ENCODE assay signal across 25 mouse cellular contexts in genomic region chr3:59739866-59740265, GRCm38 (mm10). TPM values are rescaled to one million over a fixed set of nuclear protein-coding genes. Genes with fewer than 3 reads are reported as not detected.
DNase-seq lines count a peak whose midpoint lies in the region; TF ChIP-seq lines count a peak whose summit lies in the region.
"Had no signal": no experiment of that assay in that cellular context is flagged by ENCODE, and none has a peak within 500 bp of the region (broad histone marks: within the 10 kb centered on the region; RNA-seq: fewer than 3 reads in every experiment).

No protein-coding gene starts in this region.

- peaks cover 5% of the 10 kb centered on the region; the same call in 1 of the 2 replicates for H3K4me1 ChIP-seq in cerebellum, adult 2 months (ENCODE audit: control insufficient read depth, insufficient read depth, low read length)
- H3K4me1 ChIP-seq: embryonic facial prominence, embryonic 10.5 days; embryonic facial prominence, embryonic 12.5 days; forebrain, embryonic 13.5 days; forebrain, embryonic 15.5 days had no signal

- no peak for TF ChIP-seq CTCF in cerebellum, adult 2 months (IDR thresholded peaks at IDR 0.05; ENCODE audit: borderline replicate concordance, insufficient read depth, low read depth, low read length)

- 68% methylated on average over 1 of the region's 1 CpGs for WGBS in cerebellum, adult 2 months

- no peak for TF ChIP-seq POLR2A in cerebellum, adult 2 months (IDR thresholded peaks at IDR 0.05; ENCODE audit: borderline replicate concordance, insufficient read depth, low read length)

- intact Hi-C loops in heart, postnatal 36 days (cut with DNase I), result loop anchor here (10.0 kb wide), 2 partner anchors 415 to 565 kb away; no protein-coding TSS in a partner anchor

- H3K27ac ChIP-seq in cerebellum, adult 2 months (ENCODE audit: insufficient read depth, low read length), result no peak overlapping the region
- H3K27ac ChIP-seq: embryonic facial prominence, embryonic 10.5 days; embryonic facial prominence, embryonic 12.5 days; forebrain, embryonic 13.5 days; forebrain, embryonic 15.5 days had no signal

- H3K27me3 ChIP-seq in cerebellum, adult 2 months (ENCODE audit: control insufficient read depth, insufficient read depth, low read length), result no peaks in the 10 kb centered on the region
- H3K27me3 ChIP-seq: embryonic facial prominence, embryonic 12.5 days; forebrain, embryonic 13.5 days; forebrain, embryonic 15.5 days had no signal

- peak; percentile 11 to 27 for DNase-seq in cerebellum, adult 2 months
- DNase-seq in cerebellum, postnatal 4 days (ENCODE audit: low spot score in 2 of 2), result no peak
- peak; percentile 33 to 45 for DNase-seq in cerebellum, postnatal 10 days
- no peak for DNase-seq in cerebellum, adult 11 months
- DNase-seq in cerebellum, postnatal 25 days, result peak; percentile 29 to 51
- no peak for DNase-seq in cerebellum, adult 9-10 months
- DNase-seq in heart, postnatal 36 days, result no peak
- DNase-seq: adrenal gland, adult 2 months; adrenal gland, postnatal 10 days; adrenal gland, postnatal 25 days; forebrain, postnatal 0 days had no signal

- no peak overlapping the region for H3K4me3 ChIP-seq in cerebellum, adult 2 months (replicated peaks; ENCODE audit: insufficient read depth, low read depth, low read length)
- H3K4me3 ChIP-seq: embryonic facial prominence, embryonic 10.5 days; embryonic facial prominence, embryonic 12.5 days; forebrain, embryonic 13.5 days; forebrain, embryonic 15.5 days had no signal

RNA-seq across cellular contexts. Expression of gene Gm5538, which starts 10.3 kb away (rescaled TPM):
- polyA plus RNA-seq in cerebellum, adult 2 months (2012; rRNA removed), result not detected in 2 replicates
- total RNA-seq in heart, postnatal 36 days (2021), result not detected
- total RNA-seq: adrenal gland, postnatal 10 days; adrenal gland, postnatal 25 days; adrenal gland, postnatal 4 days; ES-E14; forebrain, postnatal 0 days; gastrocnemius, adult 18-20 months; gastrocnemius, adult 8-10 months; MEL had no signal
- polyA plus RNA-seq: adrenal gland, adult 2 months; brain, embryonic 14.5 days; C2C12; cortical plate, adult 2 months; embryonic facial prominence, embryonic 10.5 days; embryonic facial prominence, embryonic 12.5 days; embryonic facial prominence, embryonic 14.5 days; forebrain, embryonic 11.5 days; forebrain, embryonic 13.5 days; forebrain, embryonic 15.5 days; forebrain, postnatal 0 days had no signal

Comparison
In these comparisons a context has a peak if more than half of its experiments do, and no peak if none do; other contexts are left out.
1. DNase-seq: peak in cerebellum, adult 2 months (2 of 2), cerebellum, postnatal 10 days (2 of 2) and cerebellum, postnatal 25 days (2 of 2); none in cerebellum, postnatal 4 days (0 of 2), cerebellum, adult 11 months (single experiment), cerebellum, adult 9-10 months (single experiment) and heart, postnatal 36 days (0 of 2).